Mouse (Mus musculus) lung, postnatal 0 days (tissue): ENCODE results near the gene Acsl1.

Experiments used
- CTCF ChIP-seq: IDR thresholded peaks from 2 replicates; pipeline ENCODE4 v1.5.1; 2016; ENCODE audit warnings: antibody characterized with exemption, mild to moderate bottlenecking
- EP300 ChIP-seq: IDR thresholded peaks from 2 replicates; pipeline ENCODE4 v1.6.1; 2016; ENCODE audit warnings: antibody characterized with exemption, mild to moderate bottlenecking, control low read depth

GRCm38 (mm10) chr8:46552441-46552765 is 81.6 kb downstream of the Acsl1 start:
- no peak for TF ChIP-seq EP300
- no peak for TF ChIP-seq CTCF
